Comparison of ENCODE assay signal across 26 mouse cellular contexts in genomic region chr13:33067387-33067977, GRCm38 (mm10). TPM values are rescaled to one million over a fixed set of nuclear protein-coding genes. Genes with fewer than 3 reads are reported as not detected.
DNase-seq lines count a peak whose midpoint lies in the region; ATAC-seq and TF ChIP-seq lines count a peak whose summit lies in the region.
"Had no signal": no experiment of that assay in that cellular context is flagged by ENCODE, and none has a peak within 500 bp of the region (broad histone marks: within the 10 kb centered on the region; RNA-seq: fewer than 3 reads in every experiment).

No protein-coding gene starts in this region.

- no peaks in the 10 kb centered on the region for H3K4me1 ChIP-seq in embryonic facial prominence, embryonic 13.5 days
- H3K4me1 ChIP-seq in embryonic facial prominence, embryonic 10.5 days, result no peaks in the 10 kb centered on the region
- no peaks in the 10 kb centered on the region for H3K4me1 ChIP-seq in embryonic fibroblast, embryonic 13.5 days (ENCODE audit: control insufficient read depth, insufficient read depth, low read length)
- no peaks in the 10 kb centered on the region for H3K4me1 ChIP-seq in stomach, embryonic 15.5 days
- H3K4me1 ChIP-seq in forebrain, embryonic 15.5 days, result no peaks in the 10 kb centered on the region
- H3K4me1 ChIP-seq: embryonic facial prominence, embryonic 12.5 days; heart, embryonic 10.5 days; hindbrain, embryonic 15.5 days; limb, embryonic 13.5 days; liver, embryonic 15.5 days; midbrain, embryonic 13.5 days had no signal

- no peaks in the 10 kb centered on the region for H3K36me3 ChIP-seq in embryonic facial prominence, embryonic 13.5 days
- no peaks in the 10 kb centered on the region for H3K36me3 ChIP-seq in embryonic facial prominence, embryonic 10.5 days (replicated peaks)
- H3K36me3 ChIP-seq in stomach, embryonic 15.5 days, result no peaks in the 10 kb centered on the region
- no peaks in the 10 kb centered on the region for H3K36me3 ChIP-seq in forebrain, embryonic 15.5 days
- H3K36me3 ChIP-seq: embryonic facial prominence, embryonic 12.5 days; heart, embryonic 10.5 days; hindbrain, embryonic 15.5 days; limb, embryonic 13.5 days; liver, embryonic 15.5 days; midbrain, embryonic 13.5 days had no signal

- H3K4me2 ChIP-seq in embryonic facial prominence, embryonic 13.5 days, result no peak overlapping the region
- H3K4me2 ChIP-seq in stomach, embryonic 15.5 days, result no peak overlapping the region
- no peak overlapping the region for H3K4me2 ChIP-seq in forebrain, embryonic 15.5 days (replicated peaks)
- H3K4me2 ChIP-seq: embryonic facial prominence, embryonic 12.5 days; hindbrain, embryonic 15.5 days; limb, embryonic 13.5 days; liver, embryonic 15.5 days; midbrain, embryonic 13.5 days had no signal

- no peaks in the 10 kb centered on the region for H3K9me3 ChIP-seq in embryonic facial prominence, embryonic 13.5 days
- no peaks in the 10 kb centered on the region for H3K9me3 ChIP-seq in embryonic facial prominence, embryonic 10.5 days
- no peaks in the 10 kb centered on the region for H3K9me3 ChIP-seq in stomach, embryonic 15.5 days
- no peaks in the 10 kb centered on the region for H3K9me3 ChIP-seq in forebrain, embryonic 15.5 days
- H3K9me3 ChIP-seq: embryonic facial prominence, embryonic 12.5 days; heart, embryonic 10.5 days; hindbrain, embryonic 15.5 days; limb, embryonic 13.5 days; liver, embryonic 15.5 days; megakaryocyte, embryonic 14.5 days had no signal

- peak; percentile 74; the same call in 1 of the 2 replicates for ATAC-seq in embryonic facial prominence, embryonic 13.5 days (ENCODE audit: insufficient number of reproducible peaks, insufficient read depth, low FRiP score, low TSS enrichment, low read depth)
- ATAC-seq in stomach, embryonic 15.5 days (ENCODE audit: insufficient read depth, low FRiP score, low read depth), result no peak
- no peak for ATAC-seq in forebrain, embryonic 15.5 days (replicated peaks)
- ATAC-seq: forebrain, embryonic 16.5 days; midbrain, embryonic 13.5 days had no signal

- whole genome bisulfite sequencing in embryonic facial prominence, embryonic 13.5 days, result 62% methylated on average over 1 of the region's 1 CpGs
- 81% methylated on average over 1 of the region's 1 CpGs for WGBS in embryonic facial prominence, embryonic 10.5 days
- WGBS in stomach, embryonic 15.5 days, result 61% methylated on average over 1 of the region's 1 CpGs
- 62% methylated on average over 1 of the region's 1 CpGs for WGBS in forebrain, embryonic 15.5 days

- H3K27ac ChIP-seq in embryonic facial prominence, embryonic 13.5 days, result peak overlapping the region; percentile 66
- no peak overlapping the region for H3K27ac ChIP-seq in embryonic facial prominence, embryonic 10.5 days (replicated peaks)
- H3K27ac ChIP-seq in embryonic fibroblast, embryonic 13.5 days (ENCODE audit: insufficient read depth, low read length), result peak overlapping the region; percentile 32
- H3K27ac ChIP-seq in stomach, embryonic 15.5 days, result peak overlapping the region; percentile 22; the same call in 1 of the 2 replicates
- no peak overlapping the region for H3K27ac ChIP-seq in forebrain, embryonic 15.5 days (replicated peaks)
- H3K27ac ChIP-seq: embryonic facial prominence, embryonic 12.5 days; heart, embryonic 10.5 days; hindbrain, embryonic 15.5 days; limb, embryonic 13.5 days; liver, embryonic 15.5 days; midbrain, embryonic 13.5 days had no signal

- no peak for TF ChIP-seq POLR2A in embryonic fibroblast, embryonic 13.5 days (IDR thresholded peaks at IDR 0.05; ENCODE audit: low read depth, low read length)

- H3K9ac ChIP-seq in embryonic facial prominence, embryonic 13.5 days, result no peak overlapping the region
- no peak overlapping the region for H3K9ac ChIP-seq in stomach, embryonic 15.5 days
- no peak overlapping the region for H3K9ac ChIP-seq in forebrain, embryonic 15.5 days (replicated peaks)
- H3K9ac ChIP-seq: embryonic facial prominence, embryonic 12.5 days; hindbrain, embryonic 15.5 days; limb, embryonic 13.5 days; liver, embryonic 15.5 days; midbrain, embryonic 13.5 days had no signal

- DNase-seq in embryonic facial prominence, embryonic 10.5 days (ENCODE audit: low spot score), result no peak
- DNase-seq in NIH3T3 (ENCODE audit: low read depth), result peak; percentile 27
- no peak for DNase-seq in embryo, embryonic 9.5 days (ENCODE audit: extremely low spot score)
- DNase-seq: adrenal gland, postnatal 10 days; cerebellum, adult 9-11 months; kidney, adult 8-10 months; kidney, postnatal 10 days; layer of hippocampus, postnatal 36 days; lung, postnatal 14 days; spleen, adult 18-20 months; thymus, adult 18-20 months; thymus, postnatal 36 days had no signal

- TF ChIP-seq CTCF in embryonic fibroblast, embryonic 13.5 days (IDR thresholded peaks at IDR 0.05; ENCODE audit: borderline replicate concordance, insufficient read depth, low read length), result no peak

- no peaks in the 10 kb centered on the region for H3K27me3 ChIP-seq in embryonic facial prominence, embryonic 13.5 days
- H3K27me3 ChIP-seq in embryonic facial prominence, embryonic 10.5 days (replicated peaks; ENCODE audit: low read depth, poor library complexity, severe bottlenecking), result no peaks in the 10 kb centered on the region
- no peaks in the 10 kb centered on the region for H3K27me3 ChIP-seq in stomach, embryonic 15.5 days (replicated peaks)
- no peaks in the 10 kb centered on the region for H3K27me3 ChIP-seq in forebrain, embryonic 15.5 days
- H3K27me3 ChIP-seq: embryonic facial prominence, embryonic 12.5 days; hindbrain, embryonic 15.5 days; limb, embryonic 13.5 days; liver, embryonic 15.5 days; megakaryocyte, embryonic 14.5 days; midbrain, embryonic 13.5 days had no signal

- H3K4me3 ChIP-seq in embryonic facial prominence, embryonic 13.5 days, result no peak overlapping the region
- H3K4me3 ChIP-seq in embryonic facial prominence, embryonic 10.5 days, result no peak overlapping the region
- no peak overlapping the region for H3K4me3 ChIP-seq in embryonic fibroblast, embryonic 13.5 days (ENCODE audit: insufficient read depth, low read length)
- H3K4me3 ChIP-seq in stomach, embryonic 15.5 days (replicated peaks), result no peak overlapping the region
- no peak overlapping the region for H3K4me3 ChIP-seq in forebrain, embryonic 15.5 days
- H3K4me3 ChIP-seq: embryonic facial prominence, embryonic 12.5 days; heart, embryonic 10.5 days; hindbrain, embryonic 15.5 days; limb, embryonic 13.5 days; liver, embryonic 15.5 days; megakaryocyte, embryonic 14.5 days; midbrain, embryonic 13.5 days had no signal

RNA-seq across cellular contexts. Expression of gene Serpinb1b, which starts 10.9 kb away (rescaled TPM):
- 0.96 and 2.3 TPM in 2 replicates for polyA plus RNA-seq in embryonic facial prominence, embryonic 13.5 days (2015; fragmentation: Nextera tagmentation; extraction: Ambion mirVana)
- polyA plus RNA-seq in embryonic facial prominence, embryonic 10.5 days (2016; fragmentation: Nextera tagmentation; extraction: Ambion mirVana), result 0.28 and 0.59 TPM in 2 replicates
- not detected in 2 replicates for polyA plus RNA-seq in embryonic fibroblast, embryonic 13.5 days (2011; ENCODE audit: insufficient read length, low read depth, missing spikeins)
- 0.37 and 0.86 TPM in 2 replicates for polyA plus RNA-seq in stomach, embryonic 15.5 days (2015; fragmentation: Nextera tagmentation; extraction: Ambion mirVana)
- 3.1 and 4.9 TPM in 2 replicates for polyA plus RNA-seq in forebrain, embryonic 15.5 days (2015; fragmentation: Nextera tagmentation; extraction: Ambion mirVana)
- polyA plus RNA-seq: heart, embryonic 10.5 days; intestine, embryonic 14.5 days; liver, embryonic 15.5 days; neural tube, embryonic 11.5 days had no signal

RNA-seq across cellular contexts. Expression of gene Serpinb9b, which starts 40.3 kb away (rescaled TPM):
- polyA plus RNA-seq in embryonic facial prominence, embryonic 13.5 days (2015; fragmentation: Nextera tagmentation; extraction: Ambion mirVana), result 0.12 TPM in 1 of 2 replicates, not detected in the other
- polyA plus RNA-seq in embryonic facial prominence, embryonic 10.5 days (2016; fragmentation: Nextera tagmentation; extraction: Ambion mirVana), result not detected in 2 replicates
- 3.5 and 11.8 TPM in 2 replicates for polyA plus RNA-seq in embryonic fibroblast, embryonic 13.5 days (2011; ENCODE audit: insufficient read length, low read depth, missing spikeins)
- 0.13 TPM in 1 of 2 replicates, not detected in the other for polyA plus RNA-seq in stomach, embryonic 15.5 days (2015; fragmentation: Nextera tagmentation; extraction: Ambion mirVana)
- polyA plus RNA-seq in forebrain, embryonic 15.5 days (2015; fragmentation: Nextera tagmentation; extraction: Ambion mirVana), result 0.28 and 0.34 TPM in 2 replicates
- polyA plus RNA-seq: limb, embryonic 13.5 days; liver, embryonic 15.5 days had no signal

Comparison
In these comparisons a context has a peak if more than half of its experiments do, and no peak if none do; other contexts are left out.
1. H3K27ac ChIP-seq: peak in embryonic facial prominence, embryonic 13.5 days (single experiment), embryonic fibroblast, embryonic 13.5 days (single experiment) and stomach, embryonic 15.5 days (single experiment); none in embryonic facial prominence, embryonic 10.5 days (single experiment) and forebrain, embryonic 15.5 days (single experiment).